12 mouse cellular contexts compared by ENCODE assay signal in the genomic region with DNA sequence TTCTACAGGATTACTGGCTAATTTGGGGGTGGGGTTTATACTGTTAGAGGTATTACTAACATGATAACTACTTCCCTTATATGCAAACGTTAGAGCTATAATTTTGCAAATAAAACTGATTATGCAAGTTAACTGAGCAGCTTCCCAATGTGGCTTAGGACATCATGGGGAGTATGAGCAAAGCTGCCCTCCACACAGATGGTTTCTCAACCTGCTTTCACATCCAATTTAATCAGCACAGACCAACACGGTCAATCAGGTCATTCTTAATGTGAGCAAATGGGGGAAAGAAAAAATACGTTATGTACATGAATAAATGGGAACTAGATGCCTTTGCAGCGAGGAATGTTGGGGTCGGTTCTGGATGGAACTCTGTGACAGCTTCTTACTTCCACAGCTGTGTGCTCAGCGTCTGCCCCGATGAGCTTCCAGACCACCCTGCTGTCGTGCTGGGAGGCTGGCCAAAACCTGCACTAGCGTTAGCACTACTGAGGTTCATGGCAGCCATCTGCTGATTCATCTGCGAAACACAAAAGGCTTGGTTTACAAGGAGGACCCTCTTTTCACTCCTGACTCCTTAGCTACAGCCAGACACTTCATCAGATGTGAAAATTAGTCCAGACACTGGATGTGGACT.
DNase-seq lines count a peak whose midpoint lies in the region; ATAC-seq and TF ChIP-seq lines count a peak whose summit lies in the region.
"Had no signal": no experiment of that assay in that cellular context is flagged by ENCODE, and none has a peak within 500 bp of the region (broad histone marks: within the 10 kb centered on the region; RNA-seq: fewer than 3 reads in every experiment).

No protein-coding gene starts in this region.

- no peak for DNase-seq in hindbrain, embryonic 11.5 days (ENCODE audit: low spot score)
- no peak for DNase-seq in stomach, postnatal 0 days (ENCODE audit: low spot score)
- no peak for DNase-seq in thymus, postnatal 14 days
- no peak for DNase-seq in kidney, postnatal 36 days
- DNase-seq: gastrocnemius, postnatal 25 days; liver, postnatal 0 days had no signal

- no peak overlapping the region for H3K4me3 ChIP-seq in hindbrain, embryonic 15.5 days
- H3K4me3 ChIP-seq in hindbrain, embryonic 11.5 days (ENCODE audit: low read depth, low read length) = no peak overlapping the region
- no peak overlapping the region for H3K4me3 ChIP-seq in stomach, embryonic 14.5 days (ENCODE audit: low read depth, low read length)
- H3K4me3 ChIP-seq in stomach, postnatal 0 days (ENCODE audit: low read depth, low read length) = no peak overlapping the region
- H3K4me3 ChIP-seq in hindbrain, embryonic 16.5 days (ENCODE audit: low read length) = no peak overlapping the region
- no peak overlapping the region for H3K4me3 ChIP-seq in liver, embryonic 12.5 days
- H3K4me3 ChIP-seq: embryonic facial prominence, embryonic 15.5 days; midbrain, embryonic 12.5 days had no signal

- ATAC-seq in hindbrain, embryonic 15.5 days (ENCODE audit: low FRiP score, low read depth) = peak; percentile 71
- no peak for ATAC-seq in hindbrain, embryonic 11.5 days (ENCODE audit: low FRiP score)
- ATAC-seq in stomach, embryonic 14.5 days (ENCODE audit: insufficient number of reproducible peaks, insufficient read depth, low FRiP score, low read depth) = peak; percentile 53; the same call in 1 of the 2 replicates
- ATAC-seq in stomach, postnatal 0 days (ENCODE audit: low FRiP score, low TSS enrichment) = no peak
- ATAC-seq in hindbrain, embryonic 16.5 days = peak; percentile 87
- ATAC-seq in liver, embryonic 12.5 days = no peak
- ATAC-seq: liver, postnatal 0 days had no signal

- TF ChIP-seq CTCF in stomach, postnatal 0 days (IDR thresholded peaks at IDR 0.05; ENCODE audit: low read depth) = no peak

- peaks cover 41% of the 10 kb centered on the region for H3K36me3 ChIP-seq in hindbrain, embryonic 15.5 days
- no peaks in the 10 kb centered on the region for H3K36me3 ChIP-seq in hindbrain, embryonic 11.5 days (ENCODE audit: control insufficient read depth, insufficient read depth, low read length)
- H3K36me3 ChIP-seq in stomach, embryonic 14.5 days (ENCODE audit: control insufficient read depth, insufficient read depth, low read length) = peaks cover 23% of the 10 kb centered on the region
- H3K36me3 ChIP-seq in stomach, postnatal 0 days (ENCODE audit: control insufficient read depth, insufficient read depth, low read length) = peaks cover 10% of the 10 kb centered on the region
- H3K36me3 ChIP-seq in hindbrain, embryonic 16.5 days (ENCODE audit: control insufficient read depth, insufficient read depth, low read length) = peaks cover 12% of the 10 kb centered on the region; the same call in 1 of the 2 replicates
- H3K36me3 ChIP-seq in liver, embryonic 12.5 days = peaks cover 79% of the 10 kb centered on the region

- 55% methylated on average over 10 of the region's 10 CpGs for WGBS in hindbrain, embryonic 15.5 days
- WGBS in hindbrain, embryonic 11.5 days = 80% methylated on average over 10 of the region's 10 CpGs
- 56% methylated on average over 10 of the region's 10 CpGs for WGBS in stomach, embryonic 14.5 days
- WGBS in stomach, postnatal 0 days = 53% methylated on average over 10 of the region's 10 CpGs
- WGBS in hindbrain, embryonic 16.5 days = 44% methylated on average over 10 of the region's 10 CpGs
- 81% methylated on average over 10 of the region's 10 CpGs for WGBS in liver, embryonic 12.5 days (ENCODE audit: insufficient replicate concordance)

- no peak overlapping the region for H3K9ac ChIP-seq in hindbrain, embryonic 15.5 days
- H3K9ac ChIP-seq in hindbrain, embryonic 11.5 days (ENCODE audit: low read depth, low read length) = no peak overlapping the region
- no peak overlapping the region for H3K9ac ChIP-seq in stomach, embryonic 14.5 days (replicated peaks; ENCODE audit: low read depth, low read length)
- no peak overlapping the region for H3K9ac ChIP-seq in stomach, postnatal 0 days (ENCODE audit: low read length)
- H3K9ac ChIP-seq in hindbrain, embryonic 16.5 days (ENCODE audit: low read depth, low read length) = no peak overlapping the region
- no peak overlapping the region for H3K9ac ChIP-seq in liver, embryonic 12.5 days
- H3K9ac ChIP-seq: embryonic facial prominence, embryonic 15.5 days; liver, postnatal 0 days; midbrain, embryonic 12.5 days had no signal

- H3K27me3 ChIP-seq in hindbrain, embryonic 15.5 days = no peaks in the 10 kb centered on the region
- H3K27me3 ChIP-seq in hindbrain, embryonic 11.5 days (ENCODE audit: control insufficient read depth, insufficient read depth, low read length) = no peaks in the 10 kb centered on the region
- H3K27me3 ChIP-seq in stomach, embryonic 14.5 days (ENCODE audit: control insufficient read depth, insufficient read depth, low read length) = no peaks in the 10 kb centered on the region
- H3K27me3 ChIP-seq in stomach, postnatal 0 days (ENCODE audit: control insufficient read depth, insufficient read depth, low read length) = no peaks in the 10 kb centered on the region
- H3K27me3 ChIP-seq in hindbrain, embryonic 16.5 days (replicated peaks; ENCODE audit: control insufficient read depth, insufficient read depth, low read length) = no peaks in the 10 kb centered on the region
- H3K27me3 ChIP-seq in liver, embryonic 12.5 days (replicated peaks) = no peaks in the 10 kb centered on the region
- H3K27me3 ChIP-seq: embryonic facial prominence, embryonic 15.5 days; midbrain, embryonic 12.5 days had no signal

- TF ChIP-seq EP300 in stomach, postnatal 0 days (optimal IDR thresholded peaks at IDR 0.05) = no peak

- 0 out of 2 replicates have a peak overlapping the region, but pooled peaks have one; percentile 55 for H3K27ac ChIP-seq in hindbrain, embryonic 15.5 days (replicated peaks)
- no peak overlapping the region for H3K27ac ChIP-seq in hindbrain, embryonic 11.5 days (ENCODE audit: low read depth, low read length)
- no peak overlapping the region for H3K27ac ChIP-seq in stomach, embryonic 14.5 days (ENCODE audit: low read length)
- H3K27ac ChIP-seq in stomach, postnatal 0 days (replicated peaks) = no peak overlapping the region
- peak overlapping the region; percentile 20; the same call in 1 of the 2 replicates for H3K27ac ChIP-seq in hindbrain, embryonic 16.5 days (ENCODE audit: low read depth, low read length)
- no peak overlapping the region for H3K27ac ChIP-seq in liver, embryonic 12.5 days
- H3K27ac ChIP-seq: embryonic facial prominence, embryonic 15.5 days; midbrain, embryonic 12.5 days had no signal

- H3K4me1 ChIP-seq in hindbrain, embryonic 15.5 days (replicated peaks) = peaks cover 4% of the 10 kb centered on the region; the same call in 1 of the 2 replicates
- H3K4me1 ChIP-seq in hindbrain, embryonic 11.5 days (replicated peaks; ENCODE audit: control insufficient read depth, insufficient read depth, low read length) = no peaks in the 10 kb centered on the region
- no peaks in the 10 kb centered on the region for H3K4me1 ChIP-seq in stomach, embryonic 14.5 days (ENCODE audit: control insufficient read depth, insufficient read depth, low read length)
- H3K4me1 ChIP-seq in stomach, postnatal 0 days (replicated peaks; ENCODE audit: control insufficient read depth, insufficient read depth) = no peaks in the 10 kb centered on the region
- peaks cover 7% of the 10 kb centered on the region; the same call in 1 of the 2 replicates for H3K4me1 ChIP-seq in hindbrain, embryonic 16.5 days (ENCODE audit: control insufficient read depth, insufficient read depth, low read depth, low read length)
- no peaks in the 10 kb centered on the region for H3K4me1 ChIP-seq in liver, embryonic 12.5 days
- H3K4me1 ChIP-seq: embryonic facial prominence, embryonic 15.5 days; midbrain, embryonic 12.5 days had no signal

- H3K4me2 ChIP-seq in hindbrain, embryonic 15.5 days = no peak overlapping the region
- no peak overlapping the region for H3K4me2 ChIP-seq in hindbrain, embryonic 11.5 days (replicated peaks; ENCODE audit: low read depth, low read length)
- no peak overlapping the region for H3K4me2 ChIP-seq in stomach, embryonic 14.5 days (replicated peaks; ENCODE audit: low read depth, low read length)
- H3K4me2 ChIP-seq in stomach, postnatal 0 days (replicated peaks; ENCODE audit: low read depth) = no peak overlapping the region
- no peak overlapping the region for H3K4me2 ChIP-seq in hindbrain, embryonic 16.5 days (ENCODE audit: low read length)
- H3K4me2 ChIP-seq in liver, embryonic 12.5 days = no peak overlapping the region
- H3K4me2 ChIP-seq: embryonic facial prominence, embryonic 15.5 days; midbrain, embryonic 12.5 days had no signal

- H3K9me3 ChIP-seq in hindbrain, embryonic 15.5 days = no peaks in the 10 kb centered on the region
- H3K9me3 ChIP-seq in hindbrain, embryonic 11.5 days (ENCODE audit: control insufficient read depth, low read length) = no peaks in the 10 kb centered on the region
- H3K9me3 ChIP-seq in stomach, embryonic 14.5 days (ENCODE audit: control insufficient read depth, low read depth, low read length) = no peaks in the 10 kb centered on the region
- H3K9me3 ChIP-seq in stomach, postnatal 0 days (ENCODE audit: control insufficient read depth, low read length) = no peaks in the 10 kb centered on the region
- H3K9me3 ChIP-seq in hindbrain, embryonic 16.5 days (ENCODE audit: control insufficient read depth, low read length) = no peaks in the 10 kb centered on the region
- no peaks in the 10 kb centered on the region for H3K9me3 ChIP-seq in liver, embryonic 12.5 days (replicated peaks)
- H3K9me3 ChIP-seq: embryonic facial prominence, embryonic 15.5 days; midbrain, embryonic 12.5 days had no signal

Comparison
In these comparisons a context has a peak if more than half of its experiments do, and no peak if none do; other contexts are left out.
1. ATAC-seq: peak in hindbrain, embryonic 15.5 days (single experiment), stomach, embryonic 14.5 days (single experiment) and hindbrain, embryonic 16.5 days (single experiment); none in hindbrain, embryonic 11.5 days (single experiment), stomach, postnatal 0 days (single experiment) and liver, embryonic 12.5 days (single experiment).
2. H3K27ac ChIP-seq: peak in hindbrain, embryonic 15.5 days (single experiment) and hindbrain, embryonic 16.5 days (single experiment); none in hindbrain, embryonic 11.5 days (single experiment), stomach, embryonic 14.5 days (single experiment), stomach, postnatal 0 days (single experiment) and liver, embryonic 12.5 days (single experiment).